Mouse (Mus musculus): Measurements from ENCODE around the gene Ddx39b. TPM values are rescaled to one million over a fixed set of nuclear protein-coding genes. Genes with fewer than 3 reads are reported as not detected.

The Ddx39b gene
- polyA plus RNA-seq, 1 experiment from 2014 or later, result 339 TPM

Small RNAs within 50 kb of the gene (microRNA-seq; reads per million reads assigned to microRNA genes)
- gene Mir6973a, result not detected
- gene Mir6974, result not detected
- 3.4 reads per million, percentile 16 among the genes with 10 or more reads in this experiment for gene Mir6975
- 0.86 reads per million for gene Mir8094

Other genes with a start within 250 kb of the Ddx39b start
- 54.8 and 56.5 TPM in 2 replicates for gene Vars, start 240.8 kb upstream of the Ddx39b start, polyA plus RNA-seq (2015; fragmentation: Nextera tagmentation; extraction: Ambion mirVana)
- gene Vwa7, start 225.2 kb upstream of the Ddx39b start, polyA plus RNA-seq (2015; fragmentation: Nextera tagmentation; extraction: Ambion mirVana), result 0.16 and 0.26 TPM in 2 replicates
- gene Sapcd1, start 213.7 kb upstream of the Ddx39b start, polyA plus RNA-seq (2015; fragmentation: Nextera tagmentation; extraction: Ambion mirVana), result 0.71 and 1.1 TPM in 2 replicates
- gene Msh5, start 195.0 kb upstream of the Ddx39b start, polyA plus RNA-seq (2015; fragmentation: Nextera tagmentation; extraction: Ambion mirVana), result 1.9 and 2.4 TPM in 2 replicates
- 51.2 and 54.7 TPM in 2 replicates for gene Clic1, start 191.8 kb upstream of the Ddx39b start, polyA plus RNA-seq (2015; fragmentation: Nextera tagmentation; extraction: Ambion mirVana)
- gene Ddah2, start 182.7 kb upstream of the Ddx39b start, polyA plus RNA-seq (2015; fragmentation: Nextera tagmentation; extraction: Ambion mirVana), result 312 and 341 TPM in 2 replicates
- 0.30 TPM in 1 of 2 replicates, not detected in the other for gene Ly6g6c, start 176.4 kb upstream of the Ddx39b start, polyA plus RNA-seq (2015; fragmentation: Nextera tagmentation; extraction: Ambion mirVana)
- gene Mpig6b, start 175.6 kb upstream of the Ddx39b start, polyA plus RNA-seq (2015; fragmentation: Nextera tagmentation; extraction: Ambion mirVana), result 0.12 and 0.15 TPM in 2 replicates
- 0.26 and 0.31 TPM in 2 replicates for gene Ly6g6e, start 164.8 kb upstream of the Ddx39b start, polyA plus RNA-seq (2015; fragmentation: Nextera tagmentation; extraction: Ambion mirVana)
- 0.57 and 1.5 TPM in 2 replicates for gene Ly6g6d, start 163.7 kb upstream of the Ddx39b start, polyA plus RNA-seq (2015; fragmentation: Nextera tagmentation; extraction: Ambion mirVana)
- not detected in 2 replicates for gene Ly6g6f, start 156.1 kb upstream of the Ddx39b start, polyA plus RNA-seq (2015; fragmentation: Nextera tagmentation; extraction: Ambion mirVana)
- 105 and 107 TPM in 2 replicates for gene Abhd16a, start 152.5 kb upstream of the Ddx39b start, polyA plus RNA-seq (2015; fragmentation: Nextera tagmentation; extraction: Ambion mirVana)
- gene Ly6g5c, start 133.5 kb upstream of the Ddx39b start, polyA plus RNA-seq (2015; fragmentation: Nextera tagmentation; extraction: Ambion mirVana), result not detected in 2 replicates
- 1.5 TPM in 2 replicates for gene Ly6g5b, start 126.3 kb upstream of the Ddx39b start, polyA plus RNA-seq (2015; fragmentation: Nextera tagmentation; extraction: Ambion mirVana)
- gene Gpank1, start 120.3 kb upstream of the Ddx39b start, polyA plus RNA-seq (2015; fragmentation: Nextera tagmentation; extraction: Ambion mirVana), result 24.3 and 26.4 TPM in 2 replicates
- 315 and 331 TPM in 2 replicates for gene Csnk2b, start 119.7 kb upstream of the Ddx39b start, polyA plus RNA-seq (2015; fragmentation: Nextera tagmentation; extraction: Ambion mirVana)
- gene D17H6S53E, start 115.4 kb upstream of the Ddx39b start, polyA plus RNA-seq (2015; fragmentation: Nextera tagmentation; extraction: Ambion mirVana), result 7.8 and 8.7 TPM in 2 replicates
- gene Apom, start 109.7 kb upstream of the Ddx39b start, polyA plus RNA-seq (2015; fragmentation: Nextera tagmentation; extraction: Ambion mirVana), result 0.24 and 0.29 TPM in 2 replicates
- 70.5 and 75.7 TPM in 2 replicates for gene Bag6, start 106.6 kb upstream of the Ddx39b start, polyA plus RNA-seq (2015; fragmentation: Nextera tagmentation; extraction: Ambion mirVana)
- gene Prrc2a, start 76.8 kb upstream of the Ddx39b start, polyA plus RNA-seq (2015; fragmentation: Nextera tagmentation; extraction: Ambion mirVana), result 148 and 167 TPM in 2 replicates
- 6.2 and 6.9 TPM in 2 replicates for gene Aif1, start 65.7 kb upstream of the Ddx39b start, polyA plus RNA-seq (2015; fragmentation: Nextera tagmentation; extraction: Ambion mirVana)
- 4.7 and 5.9 TPM in 2 replicates for gene Lst1, start 53.3 kb upstream of the Ddx39b start, polyA plus RNA-seq (2015; fragmentation: Nextera tagmentation; extraction: Ambion mirVana)
- gene Ltb, start 47.3 kb upstream of the Ddx39b start, polyA plus RNA-seq (2015; fragmentation: Nextera tagmentation; extraction: Ambion mirVana), result 0.48 and 0.62 TPM in 2 replicates
- gene Tnf, start 39.7 kb upstream of the Ddx39b start, polyA plus RNA-seq (2015; fragmentation: Nextera tagmentation; extraction: Ambion mirVana), result not detected in 2 replicates
- 0.45 and 1.1 TPM in 2 replicates for gene Lta, start 36.4 kb upstream of the Ddx39b start, polyA plus RNA-seq (2015; fragmentation: Nextera tagmentation; extraction: Ambion mirVana)
- gene Gm16181, start 20.9 kb upstream of the Ddx39b start, polyA plus RNA-seq (2015; fragmentation: Nextera tagmentation; extraction: Ambion mirVana), result 0.38 and 0.57 TPM in 2 replicates
- 111 and 139 TPM in 2 replicates for gene Atp6v1g2, start 8.1 kb upstream of the Ddx39b start, polyA plus RNA-seq (2015; fragmentation: Nextera tagmentation; extraction: Ambion mirVana)
- gene Nfkbil1, start 6.0 kb upstream of the Ddx39b start, polyA plus RNA-seq (2015; fragmentation: Nextera tagmentation; extraction: Ambion mirVana), result 9.2 and 9.4 TPM in 2 replicates
- 82.5 and 109 TPM in 2 replicates for gene H2-D1, start 21.0 kb downstream of the Ddx39b start, polyA plus RNA-seq (2015; fragmentation: Nextera tagmentation; extraction: Ambion mirVana)
- 0.38 and 0.52 TPM in 2 replicates for gene H2-Q1, start 78.7 kb downstream of the Ddx39b start, polyA plus RNA-seq (2015; fragmentation: Nextera tagmentation; extraction: Ambion mirVana)
- 4.4 and 7.6 TPM in 2 replicates for gene H2-Q2, start 100.5 kb downstream of the Ddx39b start, polyA plus RNA-seq (2015; fragmentation: Nextera tagmentation; extraction: Ambion mirVana)
- gene H2-Q4, start 137.9 kb downstream of the Ddx39b start, polyA plus RNA-seq (2015; fragmentation: Nextera tagmentation; extraction: Ambion mirVana), result 0.65 and 0.97 TPM in 2 replicates
- gene H2-Q6, start 183.1 kb downstream of the Ddx39b start, polyA plus RNA-seq (2015; fragmentation: Nextera tagmentation; extraction: Ambion mirVana), result 1.1 and 1.3 TPM in 2 replicates
- gene H2-Q7, start 197.4 kb downstream of the Ddx39b start, polyA plus RNA-seq (2015; fragmentation: Nextera tagmentation; extraction: Ambion mirVana), result 3.8 and 4.6 TPM in 2 replicates
- 0.30 and 0.31 TPM in 2 replicates for gene H2-Q10, start 228.3 kb downstream of the Ddx39b start, polyA plus RNA-seq (2015; fragmentation: Nextera tagmentation; extraction: Ambion mirVana)

Data from midbrain, embryonic 16.5 days (tissue).